Mouse (Mus musculus): ENCODE data around the gene Fgr. TPM values are rescaled to one million over a fixed set of nuclear protein-coding genes. Genes with fewer than 3 reads are reported as not detected.

Gene Fgr
- total and polyA plus RNA-seq, 2 experiments from 2014 or later = 0.19 to 0.33 TPM

- Histone ChIP-seq H3K9ac (replicated peaks; ENCODE audit: low read length, poor library complexity, severe bottlenecking) (no peak overlapping the region), H3K27ac (ENCODE audit: low read depth, low read length) (no peak overlapping the region), H3K4me3 (ENCODE audit: low read depth, low read length) (no peak overlapping the region), H3K4me1 (ENCODE audit: insufficient read depth, low read length) (peaks cover 17% of the 10 kb centered on the region), H3K4me2 (ENCODE audit: low read depth, low read length, poor library complexity, severe bottlenecking) (no peak overlapping the region), H3K27me3 (ENCODE audit: insufficient read depth, low read length) (no peaks in the 10 kb centered on the region), H3K9me3 (ENCODE audit: low read length) (no peaks in the 10 kb centered on the region), H3K36me3 (ENCODE audit: insufficient read depth, low read length) (peaks cover 4% of the 10 kb centered on the region; the same call in 1 of the 2 replicates)
- ATAC-seq (ENCODE audit: low FRiP score) (no peak), DNase-seq (ENCODE audit: low spot score) (no peak)
- WGBS = 71% methylated on average over 1 of the region's 1 CpGs
- TF ChIP-seq CTCF (IDR thresholded peaks at IDR 0.05) = no peak
These were observed 61.6 kb downstream of the Fgr start for GRCm38 (mm10) chr4:133035446-133035845.

GRCm38 (mm10) chr4:133035946-133036345 lies 62.1 kb downstream of the Fgr start:
- no peak overlapping the region for H3K27ac ChIP-seq (ENCODE audit: low read depth, low read length)
- peaks cover 4% of the 10 kb centered on the region; the same call in 1 of the 2 replicates for H3K36me3 ChIP-seq (ENCODE audit: insufficient read depth, low read length)
- no peaks in the 10 kb centered on the region for H3K9me3 ChIP-seq (ENCODE audit: low read length)
- ATAC-seq (ENCODE audit: low FRiP score) (no peak), DNase-seq (ENCODE audit: low spot score) (no peak)
- H3K9ac ChIP-seq (replicated peaks; ENCODE audit: low read length, poor library complexity, severe bottlenecking) = no peak overlapping the region
- WGBS = 66% methylated on average over 3 of the region's 3 CpGs
- H3K4me2 ChIP-seq (ENCODE audit: low read depth, low read length, poor library complexity, severe bottlenecking) = no peak overlapping the region
- H3K4me3 ChIP-seq (ENCODE audit: low read depth, low read length) = no peak overlapping the region
- H3K4me1 ChIP-seq (ENCODE audit: insufficient read depth, low read length) = peaks cover 17% of the 10 kb centered on the region
- no peak for TF ChIP-seq CTCF (IDR thresholded peaks at IDR 0.05)
- H3K27me3 ChIP-seq (ENCODE audit: insufficient read depth, low read length) = no peaks in the 10 kb centered on the region

GRCm38 (mm10) chr4:133037293-133037692 lies 63.4 kb downstream of the Fgr start:
- Histone ChIP-seq H3K9ac (replicated peaks; ENCODE audit: low read length, poor library complexity, severe bottlenecking) (no peak overlapping the region), H3K4me3 (ENCODE audit: low read depth, low read length) (no peak overlapping the region), H3K27me3 (ENCODE audit: insufficient read depth, low read length) (no peaks in the 10 kb centered on the region), H3K27ac (ENCODE audit: low read depth, low read length) (no peak overlapping the region), H3K9me3 (ENCODE audit: low read length) (no peaks in the 10 kb centered on the region), H3K36me3 (ENCODE audit: insufficient read depth, low read length) (peaks cover 4% of the 10 kb centered on the region; the same call in 1 of the 2 replicates), H3K4me2 (ENCODE audit: low read depth, low read length, poor library complexity, severe bottlenecking) (no peak overlapping the region), H3K4me1 (ENCODE audit: insufficient read depth, low read length) (peaks cover 22% of the 10 kb centered on the region)
- DNase-seq (ENCODE audit: low spot score) (no peak), ATAC-seq (ENCODE audit: low FRiP score) (no peak)
- TF ChIP-seq CTCF (IDR thresholded peaks at IDR 0.05) = no peak
- WGBS = 43% methylated on average over 9 of the region's 9 CpGs

GRCm38 (mm10) chr4:133037798-133038197 lies 63.9 kb downstream of the Fgr start:
- TF ChIP-seq CTCF (IDR thresholded peaks at IDR 0.05) = no peak
- H3K4me3 ChIP-seq (ENCODE audit: low read depth, low read length) = peak overlapping the region; percentile 52; the same call in 1 of the 2 replicates
- H3K27ac ChIP-seq (ENCODE audit: low read depth, low read length) = no peak overlapping the region
- ATAC-seq (ENCODE audit: low FRiP score) = no peak
- DNase-seq (ENCODE audit: low spot score) = no peak
- no peak overlapping the region for H3K9ac ChIP-seq (replicated peaks; ENCODE audit: low read length, poor library complexity, severe bottlenecking)
- no peak overlapping the region for H3K4me2 ChIP-seq (ENCODE audit: low read depth, low read length, poor library complexity, severe bottlenecking)
- H3K27me3 ChIP-seq (ENCODE audit: insufficient read depth, low read length) = no peaks in the 10 kb centered on the region
- WGBS = 37% methylated on average over 6 of the region's 6 CpGs
- H3K36me3 ChIP-seq (ENCODE audit: insufficient read depth, low read length) = peaks cover 4% of the 10 kb centered on the region; the same call in 1 of the 2 replicates
- H3K4me1 ChIP-seq (ENCODE audit: insufficient read depth, low read length) = peaks cover 27% of the 10 kb centered on the region
- no peaks in the 10 kb centered on the region for H3K9me3 ChIP-seq (ENCODE audit: low read length)

GRCm38 (mm10) chr4:133038521-133039115 lies 64.7 kb downstream of the Fgr start:
- Histone ChIP-seq H3K27ac (ENCODE audit: low read depth, low read length) (peak overlapping the region; percentile 55; the same call in 1 of the 2 replicates), H3K9ac (replicated peaks; ENCODE audit: low read length, poor library complexity, severe bottlenecking) (peak overlapping the region; percentile 69), H3K4me3 (ENCODE audit: low read depth, low read length) (peak overlapping the region; percentile 52), H3K4me2 (ENCODE audit: low read depth, low read length, poor library complexity, severe bottlenecking) (peak overlapping the region; percentile 99), H3K4me1 (ENCODE audit: insufficient read depth, low read length) (peaks cover 35% of the 10 kb centered on the region), H3K36me3 (ENCODE audit: insufficient read depth, low read length) (peaks cover 4% of the 10 kb centered on the region; the same call in 1 of the 2 replicates), H3K9me3 (ENCODE audit: low read length) (no peaks in the 10 kb centered on the region), H3K27me3 (ENCODE audit: insufficient read depth, low read length) (no peaks in the 10 kb centered on the region)
- no peak for DNase-seq (ENCODE audit: low spot score)
- peak; percentile 17; the same call in 1 of the 2 replicates for ATAC-seq (ENCODE audit: low FRiP score)
- WGBS = 1% methylated on average over 49 of the region's 76 CpGs
- TF ChIP-seq CTCF (IDR thresholded peaks at IDR 0.05) = no peak

GRCm38 (mm10) chr4:133039116-133039819 lies 65.4 kb downstream of the Fgr start:
- DNase-seq (ENCODE audit: low spot score) = no peak
- Histone ChIP-seq H3K36me3 (ENCODE audit: insufficient read depth, low read length) (peaks cover 4% of the 10 kb centered on the region; the same call in 1 of the 2 replicates), H3K27ac (ENCODE audit: low read depth, low read length) (peak overlapping the region; percentile 55; the same call in 1 of the 2 replicates), H3K4me2 (ENCODE audit: low read depth, low read length, poor library complexity, severe bottlenecking) (peak overlapping the region; percentile 99), H3K9ac (replicated peaks; ENCODE audit: low read length, poor library complexity, severe bottlenecking) (peak overlapping the region; percentile 69), H3K4me3 (ENCODE audit: low read depth, low read length) (peak overlapping the region; percentile 52), H3K9me3 (ENCODE audit: low read length) (no peaks in the 10 kb centered on the region), H3K4me1 (ENCODE audit: insufficient read depth, low read length) (peaks cover 38% of the 10 kb centered on the region), H3K27me3 (ENCODE audit: insufficient read depth, low read length) (no peaks in the 10 kb centered on the region)
- TF ChIP-seq CTCF (IDR thresholded peaks at IDR 0.05) = no peak
- no peak for ATAC-seq (ENCODE audit: low FRiP score)
- 3% methylated on average over 33 of the region's 77 CpGs for WGBS

Data from midbrain, postnatal 0 days (tissue).